ENCODE assay signal across 8 mouse cellular contexts in genomic region chr11:53636183-53636646, GRCm38 (mm10). TPM values are rescaled to one million over a fixed set of nuclear protein-coding genes. Genes with fewer than 3 reads are reported as not detected.
A peak's percentile ranks its signal among the peaks of the same experiment; 100 is the strongest.
DNase-seq lines count a peak whose midpoint lies in the region; ATAC-seq and TF ChIP-seq lines count a peak whose summit lies in the region.
"Had no signal": no experiment of that assay in that cellular context is flagged by ENCODE, and none has a peak within 500 bp of the region (broad histone marks: within the 10 kb centered on the region; RNA-seq: fewer than 3 reads in every experiment).

No protein-coding gene starts in this region.

- peaks cover 5% of the 10 kb centered on the region; the same call in 1 of the 2 replicates for H3K4me1 ChIP-seq in embryonic facial prominence, embryonic 11.5 days (ENCODE audit: control insufficient read depth, insufficient read depth, low read length)
- H3K4me1 ChIP-seq in intestine, embryonic 15.5 days (replicated peaks) = peaks cover 7% of the 10 kb centered on the region
- H3K4me1 ChIP-seq in stomach, postnatal 0 days (replicated peaks; ENCODE audit: control insufficient read depth, insufficient read depth) = no peaks in the 10 kb centered on the region

- H3K27ac ChIP-seq in embryonic facial prominence, embryonic 11.5 days (replicated peaks; ENCODE audit: low read depth, low read length) = no peak overlapping the region
- no peak overlapping the region for H3K27ac ChIP-seq in intestine, embryonic 15.5 days
- H3K27ac ChIP-seq in stomach, postnatal 0 days (replicated peaks) = no peak overlapping the region
- H3K27ac ChIP-seq: macrophage had no signal

- no peaks in the 10 kb centered on the region for H3K36me3 ChIP-seq in embryonic facial prominence, embryonic 11.5 days (replicated peaks; ENCODE audit: control insufficient read depth, insufficient read depth, low read depth, low read length)
- H3K36me3 ChIP-seq in intestine, embryonic 15.5 days = no peaks in the 10 kb centered on the region
- H3K36me3 ChIP-seq in stomach, postnatal 0 days (ENCODE audit: control insufficient read depth, insufficient read depth, low read length) = no peaks in the 10 kb centered on the region

- TF ChIP-seq CTCF in stomach, postnatal 0 days (IDR thresholded peaks at IDR 0.05; ENCODE audit: low read depth) = no peak

- no peaks in the 10 kb centered on the region; the same call in 1 of the 2 replicates for H3K27me3 ChIP-seq in embryonic facial prominence, embryonic 11.5 days (ENCODE audit: control insufficient read depth, insufficient read depth, low read length)
- H3K27me3 ChIP-seq in intestine, embryonic 15.5 days (replicated peaks) = peaks cover 20% of the 10 kb centered on the region
- H3K27me3 ChIP-seq in stomach, postnatal 0 days (ENCODE audit: control insufficient read depth, insufficient read depth, low read length) = no peaks in the 10 kb centered on the region

- peak; percentile 4 to 31 for DNase-seq in layer of hippocampus, adult 18-20 months (ENCODE audit: low spot score in 2 of 2)
- no peak for DNase-seq in layer of hippocampus, postnatal 14 days (ENCODE audit: low spot score in 2 of 2)
- peak; percentile 12 to 37 for DNase-seq in adrenal gland, postnatal 36 days
- peak; percentile 18 for DNase-seq in embryonic facial prominence, embryonic 11.5 days (ENCODE audit: low spot score)
- DNase-seq in stomach, postnatal 0 days (ENCODE audit: low spot score) = peak; percentile 20

- H3K4me3 ChIP-seq in embryonic facial prominence, embryonic 11.5 days (ENCODE audit: low read depth, low read length) = peak overlapping the region; percentile 20
- H3K4me3 ChIP-seq in intestine, embryonic 15.5 days (replicated peaks) = peak overlapping the region; percentile 33
- peak overlapping the region; percentile 32 for H3K4me3 ChIP-seq in stomach, postnatal 0 days (ENCODE audit: low read depth, low read length)

- WGBS in embryonic facial prominence, embryonic 11.5 days = 1% methylated on average over 40 of the region's 40 CpGs
- under 1% methylated on average over 40 of the region's 40 CpGs for WGBS in intestine, embryonic 15.5 days
- WGBS in stomach, postnatal 0 days = 3% methylated on average over 35 of the region's 40 CpGs

- no peak for ATAC-seq in embryonic facial prominence, embryonic 11.5 days (replicated peaks; ENCODE audit: insufficient number of reproducible peaks, low FRiP score, low TSS enrichment, low read depth)
- no peak for ATAC-seq in intestine, embryonic 15.5 days
- ATAC-seq in megakaryocyte progenitor cell, adult 5-6 weeks (replicated peaks; ENCODE audit: poor library complexity) = peak; percentile 38
- ATAC-seq in stomach, postnatal 0 days (ENCODE audit: low FRiP score, low TSS enrichment) = peak; percentile 49; the same call in 1 of the 2 replicates

- peak overlapping the region; percentile 39 for H3K9ac ChIP-seq in embryonic facial prominence, embryonic 11.5 days (replicated peaks; ENCODE audit: low read length)
- H3K9ac ChIP-seq in intestine, embryonic 15.5 days = peak overlapping the region; percentile 32; the same call in 1 of the 2 replicates
- H3K9ac ChIP-seq in stomach, postnatal 0 days (ENCODE audit: low read length) = 0 out of 2 replicates have a peak overlapping the region, but pooled peaks have one; percentile 18

- TF ChIP-seq EP300 in stomach, postnatal 0 days (optimal IDR thresholded peaks at IDR 0.05) = no peak

- no peaks in the 10 kb centered on the region for H3K9me3 ChIP-seq in embryonic facial prominence, embryonic 11.5 days (replicated peaks; ENCODE audit: control insufficient read depth, low read length)
- H3K9me3 ChIP-seq in intestine, embryonic 15.5 days = no peaks in the 10 kb centered on the region
- H3K9me3 ChIP-seq in stomach, postnatal 0 days (ENCODE audit: control insufficient read depth, low read length) = no peaks in the 10 kb centered on the region

- H3K4me2 ChIP-seq in embryonic facial prominence, embryonic 11.5 days (ENCODE audit: low read depth, low read length) = peak overlapping the region; percentile 59
- H3K4me2 ChIP-seq in intestine, embryonic 15.5 days (replicated peaks) = peak overlapping the region; percentile 83
- H3K4me2 ChIP-seq in stomach, postnatal 0 days (replicated peaks; ENCODE audit: low read depth) = peak overlapping the region; percentile 58

RNA-seq across cellular contexts. Expression of gene Il13, which starts 1.7 kb away (rescaled TPM):
- total RNA-seq in layer of hippocampus, adult 18-20 months (2021) = not detected
- not detected for total RNA-seq in layer of hippocampus, postnatal 14 days (2021)
- total RNA-seq in adrenal gland, postnatal 36 days (2021) = not detected
- not detected in 2 replicates for polyA plus RNA-seq in embryonic facial prominence, embryonic 11.5 days (2014; fragmentation: Nextera tagmentation; extraction: Ambion mirVana)
- not detected in 2 replicates for polyA plus RNA-seq in intestine, embryonic 15.5 days (2015; fragmentation: Nextera tagmentation; extraction: Ambion mirVana)
- not detected in 2 replicates for total RNA-seq in megakaryocyte progenitor cell, adult 5-6 weeks (2015)
- total RNA-seq in megakaryocyte progenitor cell, adult 5-6 weeks (2017) = not detected in 2 replicates
- polyA plus RNA-seq in stomach, postnatal 0 days (2015; fragmentation: Nextera tagmentation; extraction: Ambion mirVana) = not detected in 2 replicates
- polyA plus RNA-seq: macrophage had no signal

RNA-seq across cellular contexts. Expression of gene Il4, which starts 17.7 kb away (rescaled TPM):
- not detected for total RNA-seq in layer of hippocampus, adult 18-20 months (2021)
- not detected for total RNA-seq in layer of hippocampus, postnatal 14 days (2021)
- total RNA-seq in adrenal gland, postnatal 36 days (2021) = not detected
- 2.2 and 2.8 TPM in 2 replicates for polyA plus RNA-seq in embryonic facial prominence, embryonic 11.5 days (2014; fragmentation: Nextera tagmentation; extraction: Ambion mirVana)
- 0.56 and 0.59 TPM in 2 replicates for polyA plus RNA-seq in intestine, embryonic 15.5 days (2015; fragmentation: Nextera tagmentation; extraction: Ambion mirVana)
- total RNA-seq in megakaryocyte progenitor cell, adult 5-6 weeks (2015) = not detected in 2 replicates
- not detected in 2 replicates for total RNA-seq in megakaryocyte progenitor cell, adult 5-6 weeks (2017)
- polyA plus RNA-seq in stomach, postnatal 0 days (2015; fragmentation: Nextera tagmentation; extraction: Ambion mirVana) = 0.27 and 0.45 TPM in 2 replicates

Comparison
In these comparisons a context has a peak if more than half of its experiments do, and no peak if none do; other contexts are left out.
1. DNase-seq: peak in layer of hippocampus, adult 18-20 months (2 of 2), adrenal gland, postnatal 36 days (2 of 2), embryonic facial prominence, embryonic 11.5 days (single experiment) and stomach, postnatal 0 days (single experiment); none in layer of hippocampus, postnatal 14 days (0 of 2).
2. ATAC-seq: peak in megakaryocyte progenitor cell, adult 5-6 weeks (single experiment) and stomach, postnatal 0 days (single experiment); none in embryonic facial prominence, embryonic 11.5 days (single experiment) and intestine, embryonic 15.5 days (single experiment).
3. Peak in every context shown above with its lines, with median percentiles within 50 percentile points of each other: H3K4me2 ChIP-seq, H3K4me3 ChIP-seq and H3K9ac ChIP-seq.